Mouse (Mus musculus) small intestine, adult 2 months (tissue): Measurements from ENCODE around the gene Kif1bp.

Experiments used
- CTCF ChIP-seq: fragments of 200-500 bp; IDR thresholded peaks from 2 replicates; pipeline ENCODE4 v1.5.1; 2012; ENCODE audit warnings: low read depth, mild to moderate bottlenecking, control low read depth, inconsistent platforms, low read length, moderate library complexity, mixed read lengths; ENCODE audit not compliant: insufficient replicate concordance, insufficient read length; ENCODE audit errors: extremely low read depth
- POLR2A ChIP-seq: fragments of 200-500 bp; IDR thresholded peaks from 2 replicates; pipeline ENCODE4 v1.6.1; 2012; ENCODE audit warnings: low read depth, mild to moderate bottlenecking, control low read depth, inconsistent platforms, low read length, moderate library complexity

GRCm38 (mm10) chr10:62582701-62583100 lies 4.4 kb upstream of the Kif1bp start:
- TF ChIP-seq CTCF, result no peak
- no peak for TF ChIP-seq POLR2A
